Mouse (Mus musculus) kidney, adult 8-10 months (tissue): Measurements from ENCODE around the gene Atp13a1.

ENCODE experiments used
- DNase-seq, 2 experiments: peaks; one replicate each; pipeline ENCODE4 v3.0.0; 2022

Gene Atp13a1

GRCm38 (mm10) chr8:69790773-69791367 lies at the start of gene Atp13a1, which contains the start of gene Zfp866:
Atp13a1 (plus strand) TSS chr8:69791163.
Zfp866 (minus strand) TSS chr8:69791178.
- peak; percentile 89 to 90 for DNase-seq

- DNase-seq, result no peak
Observed at GRCm38 (mm10) chr8:69741231-69741630, 49.7 kb upstream of the Atp13a1 start.

- peak; percentile 93 to 96 for DNase-seq
Observed at GRCm38 (mm10) chr8:69749544-69750454, 41.2 kb upstream of the Atp13a1 start, which contains the start of gene Zfp963. Zfp963 (minus strand) TSS chr8:69749970.

DNA sequence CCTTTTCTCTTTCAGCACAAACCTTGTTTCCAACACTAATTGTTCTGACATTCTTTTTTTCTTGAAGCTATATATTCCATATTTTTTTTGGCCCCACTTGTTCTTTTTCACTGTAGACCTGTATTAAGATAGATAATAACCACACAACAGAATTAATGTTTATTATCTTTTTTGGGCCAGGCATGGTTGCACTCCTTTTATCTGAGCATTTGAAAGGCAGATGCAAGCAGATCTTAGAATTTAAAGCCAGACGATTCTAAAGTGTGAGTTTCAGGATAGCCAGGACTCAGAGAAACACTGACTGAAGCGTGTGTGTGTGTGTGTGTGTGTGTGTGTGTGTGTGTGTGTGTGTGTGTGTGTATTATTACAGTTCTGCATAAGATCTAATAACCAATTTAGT lies 38.5 kb upstream of the Atp13a1 start:
- DNase-seq, result no peak

DNA sequence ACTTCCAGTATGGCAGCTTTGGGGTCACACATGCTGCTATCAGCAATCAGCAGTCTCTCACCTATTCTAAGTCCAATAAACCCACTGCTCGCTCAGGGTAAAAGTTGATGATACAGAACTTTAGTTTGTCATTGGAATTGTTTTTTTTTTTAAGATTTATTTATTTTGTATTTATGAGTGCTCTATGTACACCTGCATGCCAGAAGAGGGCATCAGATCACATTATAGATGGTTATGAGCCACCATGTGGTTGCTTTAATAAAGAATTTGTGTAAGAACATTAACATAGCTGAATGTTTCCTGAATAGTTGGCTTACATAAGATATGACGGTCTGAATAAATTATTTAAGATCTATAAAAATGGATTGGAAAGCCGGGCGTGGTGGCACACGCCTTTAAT lies 32.6 kb upstream of the Atp13a1 start:
- DNase-seq, result no peak

- no peak for DNase-seq
Observed at GRCm38 (mm10) chr8:69761814-69762445, 29.0 kb upstream of the Atp13a1 start.

GRCm38 (mm10) chr8:69771221-69771620 lies 19.7 kb upstream of the Atp13a1 start:
- DNase-seq, result no peak

DNA sequence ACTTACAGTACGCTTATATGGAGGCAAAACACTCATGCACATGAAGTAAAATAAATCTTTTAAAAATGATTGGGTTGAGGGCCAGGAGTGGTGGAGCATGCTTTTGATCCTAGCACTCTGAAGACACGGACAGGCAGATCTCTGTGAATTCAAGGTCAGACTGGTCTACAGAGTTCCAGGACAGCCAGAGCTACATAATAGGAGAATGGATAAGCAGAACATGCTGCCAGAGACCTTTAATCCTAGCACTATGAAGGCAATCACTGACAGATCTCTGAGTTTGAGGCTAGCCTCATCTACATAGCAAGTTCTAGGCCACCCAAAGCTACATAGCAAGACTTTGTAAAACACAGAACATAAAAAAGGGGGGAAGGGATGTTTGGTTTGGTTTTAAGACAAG lies 18.9 kb upstream of the Atp13a1 start:
- DNase-seq, result no peak

GRCm38 (mm10) chr8:69774503-69775148 lies 16.3 kb upstream of the Atp13a1 start, which contains the start of gene Gm20422:
Gm20422 (minus strand) TSS chr8:69774886.
- DNase-seq, result peak; percentile 91 to 94

DNA sequence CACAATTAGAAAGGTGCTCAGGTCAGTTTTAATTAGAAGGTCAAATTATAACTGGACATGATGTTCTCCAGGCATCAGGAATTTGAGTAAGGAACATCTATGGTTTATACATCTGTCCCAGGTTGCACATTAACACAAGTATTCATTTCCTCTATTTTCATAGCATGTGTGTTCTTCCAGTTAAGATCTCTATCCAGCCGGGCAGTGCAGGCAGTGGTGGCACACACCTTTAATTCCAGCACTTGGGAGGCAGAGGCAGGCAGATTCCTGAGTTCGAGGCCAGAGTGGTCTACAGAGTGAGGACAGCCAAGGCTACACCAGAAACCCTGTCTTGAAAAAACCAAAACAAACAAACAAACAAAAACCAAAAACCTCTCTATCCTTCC lies 15.8 kb upstream of the Atp13a1 start:
- DNase-seq, result no peak

DNA sequence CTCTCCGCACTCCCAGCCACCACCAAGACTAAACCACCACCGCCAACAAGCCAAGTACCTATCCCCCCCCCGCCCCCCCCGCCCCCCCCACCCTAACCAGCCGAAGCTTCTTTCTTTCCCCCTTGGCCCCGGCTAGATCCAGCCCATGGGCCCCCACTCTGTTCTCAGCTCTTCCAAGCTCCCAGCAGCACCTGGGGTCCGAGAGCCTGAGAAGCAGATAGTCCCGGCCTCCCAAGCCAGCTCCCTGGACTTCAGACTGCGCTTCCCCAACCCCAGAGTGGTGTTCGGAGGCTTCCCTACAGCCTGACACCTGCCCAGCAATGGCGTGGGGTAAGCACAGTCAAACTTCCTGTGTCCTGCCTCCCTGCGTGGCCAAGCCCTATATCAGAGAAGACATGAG lies 13.9 kb upstream of the Atp13a1 start:
- no peak for DNase-seq

DNA sequence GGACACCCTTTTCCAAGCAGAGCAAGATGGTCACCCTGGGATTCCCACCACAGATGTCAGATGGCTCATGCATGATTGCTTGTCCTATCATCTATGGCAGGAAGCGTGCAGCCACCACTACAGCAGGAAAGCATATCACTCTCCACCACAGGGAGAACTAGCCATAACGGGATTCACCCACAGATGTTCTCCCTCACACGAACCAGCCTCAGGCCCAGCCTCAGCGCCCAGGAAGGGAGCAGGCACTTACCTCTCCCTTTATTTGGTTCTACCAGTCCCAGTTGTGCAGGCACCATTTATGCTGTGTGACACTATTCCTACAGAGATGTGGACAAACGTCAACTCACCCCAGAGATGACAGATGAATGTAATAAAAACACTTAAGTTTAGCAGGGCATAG lies 1.9 kb upstream of the Atp13a1 start:
- no peak for DNase-seq

DNA sequence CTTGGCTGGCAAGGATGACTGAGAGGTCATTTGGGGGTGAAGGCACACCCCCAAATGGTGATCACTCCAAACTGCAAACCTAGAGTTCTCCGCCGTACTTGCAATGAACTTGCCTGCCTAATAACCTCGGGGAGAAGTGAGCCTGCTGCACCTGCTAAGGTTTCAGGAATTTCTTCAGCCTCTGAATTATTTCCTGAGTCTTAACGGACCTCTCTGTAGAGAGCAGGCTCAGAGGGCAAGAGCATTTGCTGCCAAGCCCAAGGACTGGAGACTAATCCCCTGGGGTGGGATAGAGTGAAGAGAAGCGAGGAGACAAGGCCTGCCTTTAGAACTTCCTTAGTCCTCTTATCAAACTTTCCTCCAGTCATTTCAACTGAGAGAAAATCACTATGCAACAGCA lies 1.2 kb upstream of the Atp13a1 start:
- no peak for DNase-seq

- DNase-seq, result no peak
Observed at GRCm38 (mm10) chr8:69790364-69790763, 599 bp upstream of the Atp13a1 start.

DNA sequence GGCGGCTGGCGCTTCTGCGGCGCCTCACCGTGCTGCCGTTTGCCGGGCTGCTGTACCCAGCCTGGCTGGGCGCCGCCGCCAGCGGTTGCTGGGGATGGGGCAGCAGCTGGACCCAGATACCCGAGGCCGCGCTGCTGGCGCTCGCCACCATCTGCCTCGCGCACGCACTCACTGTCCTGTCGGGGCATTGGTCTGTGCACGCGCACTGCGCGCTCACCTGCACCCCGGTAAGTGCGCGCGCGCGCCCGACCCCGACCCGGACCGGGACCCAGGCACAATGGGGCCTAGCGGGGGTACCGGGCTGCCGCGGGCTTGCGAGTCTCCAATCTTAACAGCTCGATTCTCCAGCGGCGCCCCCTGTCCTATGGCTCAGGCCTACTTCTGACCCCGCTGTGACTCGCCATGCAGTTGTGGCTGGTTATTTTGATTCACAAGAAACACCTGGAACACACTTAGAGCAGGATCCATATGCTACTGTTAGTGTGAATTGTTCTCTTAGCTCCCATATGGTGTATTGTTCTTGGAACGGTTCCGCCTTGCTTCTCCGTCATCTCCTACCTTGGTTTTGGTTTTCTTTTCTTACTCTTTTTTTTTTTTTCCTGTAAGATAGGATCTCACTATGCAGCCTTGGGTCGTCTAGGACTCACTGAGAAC lies 579 bp downstream of the Atp13a1 start:
- DNase-seq, result peak in 1 of 2 experiments; percentile 29

- peak in 1 of 2 experiments; percentile 0 for DNase-seq
Observed at GRCm38 (mm10) chr8:69793666-69794065, 2.7 kb downstream of the Atp13a1 start.

DNA sequence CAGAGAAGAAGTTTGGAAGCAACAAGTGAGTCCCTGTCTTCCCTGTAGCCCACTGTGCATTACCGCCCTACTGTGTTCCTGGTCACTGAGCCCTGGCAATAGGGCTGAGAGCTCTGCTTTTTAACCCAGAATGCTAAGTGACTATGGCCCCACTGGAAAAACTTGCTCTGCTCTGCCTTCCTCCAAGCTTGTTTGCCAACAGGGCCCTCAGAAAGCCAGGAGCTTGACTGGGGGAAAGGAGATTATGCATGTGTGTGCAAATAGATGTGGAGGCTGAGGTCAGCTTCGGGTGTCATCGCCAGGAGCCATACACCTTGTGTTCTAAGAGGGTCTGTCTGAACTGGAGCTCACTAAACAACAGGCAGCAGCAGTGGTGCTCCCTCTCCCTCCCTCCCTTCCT lies 3.1 kb downstream of the Atp13a1 start:
- peak in 1 of 2 experiments; percentile 0 for DNase-seq

GRCm38 (mm10) chr8:69794901-69795300 lies 3.9 kb downstream of the Atp13a1 start:
- DNase-seq, result peak in 1 of 2 experiments; percentile 0

GRCm38 (mm10) chr8:69796721-69797345 lies 5.9 kb downstream of the Atp13a1 start:
- no peak for DNase-seq

- DNase-seq, result no peak
Observed at GRCm38 (mm10) chr8:69797661-69798060, 6.7 kb downstream of the Atp13a1 start.

GRCm38 (mm10) chr8:69799261-69799660 lies 8.3 kb downstream of the Atp13a1 start:
- DNase-seq, result peak in 1 of 2 experiments; percentile 1

- DNase-seq, result peak in 1 of 2 experiments; percentile 1
Observed at GRCm38 (mm10) chr8:69799946-69800345, 9.0 kb downstream of the Atp13a1 start.
